Mouse (Mus musculus): ENCODE data around the gene Rd3l. TPM values are rescaled to one million over a fixed set of nuclear protein-coding genes. Genes with fewer than 3 reads are reported as not detected.

The Rd3l gene
- under 1 TPM; 0.32 to 0.44 TPM for total RNA-seq (2021)
- polyA plus RNA-seq (2012; rRNA removed), result not detected in 2 replicates
- long read RNA-seq, partial matches to known transcripts, result 0 of 1 reads
- long read RNA-seq, other reads (novel, unspliced or antisense), result 0 of 1 reads

DNA sequence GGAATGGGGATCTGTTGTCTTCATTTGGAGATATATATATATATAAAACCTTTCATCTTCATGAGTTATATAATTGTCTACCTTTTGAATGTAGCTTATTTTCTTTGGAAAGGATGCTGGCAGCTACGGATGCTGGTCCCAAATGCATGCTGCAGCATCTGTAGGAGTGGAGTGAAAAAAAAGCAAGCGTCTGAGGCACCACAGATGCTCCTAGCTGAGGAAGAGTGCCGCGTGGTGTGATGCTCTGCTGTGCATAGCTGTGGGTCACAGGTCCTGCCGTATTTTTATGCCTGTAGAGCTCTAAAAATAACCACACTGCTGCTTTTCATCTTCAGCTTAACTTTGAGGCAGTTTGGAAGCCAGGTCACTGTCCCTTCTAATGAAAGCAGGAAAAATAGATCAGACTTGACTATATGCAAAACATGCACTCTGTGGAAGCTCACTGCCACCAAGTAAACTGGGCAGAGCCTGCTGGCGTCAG lies at the start of gene Rd3l:
Gene Rd3l (minus strand): TSS at position 431 of the 481 bp plus-strand sequence.
- Histone ChIP-seq H3K4me1 (ENCODE audit: control insufficient read depth, insufficient read depth, low read length) (peaks cover 3% of the 10 kb centered on the region; the same call in 1 of the 2 replicates), H3K9ac (ENCODE audit: low read depth, low read length) (no peak within 1 kb of the TSS), H3K27ac (no peak within 1 kb of the TSS), H3K79me2 (replicated peaks; ENCODE audit: control insufficient read depth, insufficient read depth, low read length) (no peaks in the 10 kb centered on the region), H3K36me3 (ENCODE audit: control insufficient read depth, insufficient read depth, low read length) (no peaks in the 10 kb centered on the region), H3K4me3 (no peak within 1 kb of the TSS), H3K27me3 (ENCODE audit: control insufficient read depth, insufficient read depth, low read length) (no peaks in the 10 kb centered on the region)
- intact Hi-C loops (cut with DNase I), result no loop called here
- no peak for TF ChIP-seq CTCF (IDR thresholded peaks at IDR 0.05)
- TF ChIP-seq EP300 (IDR thresholded peaks at IDR 0.05; ENCODE audit: insufficient read depth, low read depth, low read length), result no peak
- TF ChIP-seq POLR2A (IDR thresholded peaks at IDR 0.05; ENCODE audit: insufficient read depth, low read depth, low read length), result no peak
- 41% methylated on average over 6 of the region's 6 CpGs for WGBS
- no peak for DNase-seq

DNA sequence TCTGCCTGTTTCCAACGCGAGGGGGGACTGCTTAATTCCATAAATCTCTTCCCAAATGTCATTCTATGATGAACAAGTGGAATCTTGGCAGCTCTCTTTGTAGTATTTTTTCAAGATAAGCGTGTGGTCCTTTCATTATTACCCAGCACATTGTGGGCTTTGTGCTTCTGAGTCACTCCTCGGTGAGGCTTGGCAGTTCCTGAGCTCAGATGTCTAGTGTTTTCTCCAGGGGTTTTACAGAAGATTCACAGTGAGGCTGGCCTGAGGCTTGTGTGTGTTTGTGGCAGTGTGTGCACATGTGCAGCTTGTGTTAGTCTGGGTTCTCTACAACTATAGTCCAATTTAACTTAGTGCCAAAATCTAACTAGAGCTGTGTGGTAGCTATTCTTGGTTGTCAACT lies 46.3 kb upstream of the Rd3l start:
- Histone ChIP-seq H3K4me3 (no peak overlapping the region), H3K27me3 (ENCODE audit: control insufficient read depth, insufficient read depth, low read length) (no peaks in the 10 kb centered on the region), H3K79me2 (replicated peaks; ENCODE audit: control insufficient read depth, insufficient read depth, low read length) (no peaks in the 10 kb centered on the region), H3K27ac (no peak overlapping the region), H3K4me1 (ENCODE audit: control insufficient read depth, insufficient read depth, low read length) (no peaks in the 10 kb centered on the region), H3K9ac (ENCODE audit: low read depth, low read length) (no peak overlapping the region), H3K36me3 (ENCODE audit: control insufficient read depth, insufficient read depth, low read length) (no peaks in the 10 kb centered on the region)
- no peak for DNase-seq
- TF ChIP-seq EP300 (IDR thresholded peaks at IDR 0.05; ENCODE audit: insufficient read depth, low read depth, low read length) (no peak), CTCF (IDR thresholded peaks at IDR 0.05) (no peak), POLR2A (IDR thresholded peaks at IDR 0.05; ENCODE audit: insufficient read depth, low read depth, low read length) (no peak)
- 56% methylated on average over 4 of the region's 4 CpGs for WGBS
- intact Hi-C loops (cut with DNase I), result no loop called here

DNA sequence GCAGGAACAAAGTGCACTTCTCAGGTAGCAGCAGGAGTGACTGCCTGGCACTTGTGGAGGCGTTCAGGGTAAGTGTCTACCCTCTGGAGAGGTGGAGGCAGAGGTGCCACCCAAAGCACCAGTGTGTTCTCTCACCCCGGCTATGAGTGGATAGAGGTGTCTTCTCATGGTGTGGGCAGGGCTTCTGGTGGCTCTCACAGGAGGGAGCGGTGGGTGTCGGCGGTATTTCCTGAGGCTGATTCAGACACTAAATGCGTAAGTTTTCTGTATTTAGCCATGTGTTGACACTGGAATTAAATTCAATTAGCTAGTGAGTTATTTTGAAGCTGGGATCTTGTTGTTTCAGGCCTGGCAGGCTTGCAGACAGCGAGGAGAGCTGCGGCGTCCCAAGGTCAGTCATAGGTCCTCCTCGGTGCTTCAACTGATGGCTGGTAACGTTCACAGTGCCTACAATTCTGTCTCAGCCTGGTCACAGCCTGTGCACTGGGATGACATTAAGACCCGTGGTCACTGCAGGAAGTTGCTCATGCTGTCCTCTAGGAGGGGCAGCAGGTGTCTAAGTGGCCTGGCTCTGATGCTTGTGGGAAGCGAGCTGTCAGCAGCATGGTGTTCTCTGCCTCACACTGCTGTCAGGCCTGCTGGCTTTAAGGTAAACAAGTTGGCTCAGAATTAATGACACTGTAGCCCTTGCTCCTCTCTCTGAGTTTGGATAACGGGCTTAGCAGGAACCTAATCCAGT lies 45.0 kb upstream of the Rd3l start:
- intact Hi-C loops (cut with DNase I), result no loop called here
- DNase-seq, result no peak
- H3K4me3 ChIP-seq, result no peak overlapping the region
- no peak for TF ChIP-seq EP300 (IDR thresholded peaks at IDR 0.05; ENCODE audit: insufficient read depth, low read depth, low read length)
- no peak for TF ChIP-seq CTCF (IDR thresholded peaks at IDR 0.05)
- TF ChIP-seq POLR2A (IDR thresholded peaks at IDR 0.05; ENCODE audit: insufficient read depth, low read depth, low read length), result no peak
- no peak overlapping the region for H3K9ac ChIP-seq (ENCODE audit: low read depth, low read length)
- H3K36me3 ChIP-seq (ENCODE audit: control insufficient read depth, insufficient read depth, low read length), result no peaks in the 10 kb centered on the region
- 64% methylated on average over 14 of the region's 14 CpGs for whole genome bisulfite sequencing
- no peaks in the 10 kb centered on the region for H3K27me3 ChIP-seq (ENCODE audit: control insufficient read depth, insufficient read depth, low read length)
- H3K79me2 ChIP-seq (replicated peaks; ENCODE audit: control insufficient read depth, insufficient read depth, low read length), result no peaks in the 10 kb centered on the region
- H3K27ac ChIP-seq, result no peak overlapping the region
- no peaks in the 10 kb centered on the region for H3K4me1 ChIP-seq (ENCODE audit: control insufficient read depth, insufficient read depth, low read length)

DNA sequence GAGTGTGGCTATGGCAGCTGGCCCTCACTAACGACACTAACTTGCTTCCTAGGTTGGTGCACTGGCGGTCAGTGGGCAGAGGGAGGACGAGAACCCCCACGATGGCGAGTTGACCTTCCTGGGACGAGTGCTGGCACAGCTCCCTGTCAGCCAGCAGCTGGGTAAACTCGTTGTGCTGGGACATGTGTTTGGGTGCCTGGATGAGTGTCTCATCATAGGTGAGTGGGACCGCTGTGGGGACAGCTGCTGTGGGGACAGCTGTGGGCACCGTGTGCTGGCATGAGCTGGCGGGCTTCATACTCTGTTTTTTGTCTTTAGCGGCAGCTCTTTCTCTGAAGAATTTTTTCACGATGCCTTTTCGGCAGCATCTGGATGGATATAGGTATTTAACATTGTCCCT lies 44.3 kb upstream of the Rd3l start:
- no peak for DNase-seq
- Histone ChIP-seq H3K4me3 (no peak overlapping the region), H3K27me3 (ENCODE audit: control insufficient read depth, insufficient read depth, low read length) (no peaks in the 10 kb centered on the region), H3K36me3 (ENCODE audit: control insufficient read depth, insufficient read depth, low read length) (no peaks in the 10 kb centered on the region), H3K9ac (ENCODE audit: low read depth, low read length) (no peak overlapping the region), H3K4me1 (ENCODE audit: control insufficient read depth, insufficient read depth, low read length) (no peaks in the 10 kb centered on the region), H3K27ac (no peak overlapping the region), H3K79me2 (replicated peaks; ENCODE audit: control insufficient read depth, insufficient read depth, low read length) (no peaks in the 10 kb centered on the region)
- intact Hi-C loops (cut with DNase I), result no loop called here
- no peak for TF ChIP-seq CTCF (IDR thresholded peaks at IDR 0.05)
- TF ChIP-seq EP300 (IDR thresholded peaks at IDR 0.05; ENCODE audit: insufficient read depth, low read depth, low read length), result no peak
- no peak for TF ChIP-seq POLR2A (IDR thresholded peaks at IDR 0.05; ENCODE audit: insufficient read depth, low read depth, low read length)
- 85% methylated on average over 13 of the region's 13 CpGs for WGBS

DNA sequence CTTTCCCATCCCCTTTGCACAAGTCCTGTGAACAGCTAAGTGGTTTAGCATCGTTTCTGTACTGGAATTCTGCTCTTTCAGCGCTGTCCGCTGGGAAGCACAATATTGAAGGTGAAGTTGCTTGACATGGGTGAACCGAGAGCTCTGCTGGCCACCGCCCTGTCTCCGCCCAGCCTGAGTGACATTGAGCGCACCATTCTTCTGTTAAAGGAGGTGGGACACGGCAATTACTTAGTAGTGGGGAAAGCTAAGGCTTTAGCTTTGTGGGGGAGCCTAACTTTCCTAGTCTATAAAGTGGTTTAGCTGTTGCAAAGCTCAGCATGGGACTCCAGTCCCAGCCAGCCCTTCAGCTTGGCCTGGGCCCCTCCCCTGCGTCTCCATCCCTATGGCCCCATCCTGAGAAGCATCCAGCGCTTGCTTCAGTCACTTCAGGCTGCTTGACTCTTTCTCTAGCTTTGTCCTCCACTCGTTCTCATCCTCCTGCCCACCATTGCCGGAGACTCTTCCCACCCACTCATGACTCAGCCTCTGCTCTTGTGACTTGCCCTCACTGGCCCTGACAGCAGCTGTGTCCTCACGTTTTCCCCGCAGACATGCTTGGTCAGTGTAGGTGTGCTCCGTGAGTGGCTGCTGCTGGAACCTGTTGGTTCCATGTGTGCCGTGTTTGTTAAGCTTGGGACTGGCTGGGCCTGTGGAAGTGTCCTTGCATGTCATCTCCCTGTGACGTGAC lies 43.6 kb upstream of the Rd3l start:
- no peak overlapping the region for H3K27ac ChIP-seq
- H3K36me3 ChIP-seq (ENCODE audit: control insufficient read depth, insufficient read depth, low read length), result no peaks in the 10 kb centered on the region
- H3K9ac ChIP-seq (ENCODE audit: low read depth, low read length), result no peak overlapping the region
- no peaks in the 10 kb centered on the region for H3K4me1 ChIP-seq (ENCODE audit: control insufficient read depth, insufficient read depth, low read length)
- no peak for TF ChIP-seq POLR2A (IDR thresholded peaks at IDR 0.05; ENCODE audit: insufficient read depth, low read depth, low read length)
- TF ChIP-seq EP300 (IDR thresholded peaks at IDR 0.05; ENCODE audit: insufficient read depth, low read depth, low read length), result no peak
- TF ChIP-seq CTCF (IDR thresholded peaks at IDR 0.05), result no peak
- 85% methylated on average over 17 of the region's 17 CpGs for WGBS
- H3K79me2 ChIP-seq (replicated peaks; ENCODE audit: control insufficient read depth, insufficient read depth, low read length), result no peaks in the 10 kb centered on the region
- no peak overlapping the region for H3K4me3 ChIP-seq
- DNase-seq, result no peak
- H3K27me3 ChIP-seq (ENCODE audit: control insufficient read depth, insufficient read depth, low read length), result no peaks in the 10 kb centered on the region
- intact Hi-C loops (cut with DNase I), result no loop called here

DNA sequence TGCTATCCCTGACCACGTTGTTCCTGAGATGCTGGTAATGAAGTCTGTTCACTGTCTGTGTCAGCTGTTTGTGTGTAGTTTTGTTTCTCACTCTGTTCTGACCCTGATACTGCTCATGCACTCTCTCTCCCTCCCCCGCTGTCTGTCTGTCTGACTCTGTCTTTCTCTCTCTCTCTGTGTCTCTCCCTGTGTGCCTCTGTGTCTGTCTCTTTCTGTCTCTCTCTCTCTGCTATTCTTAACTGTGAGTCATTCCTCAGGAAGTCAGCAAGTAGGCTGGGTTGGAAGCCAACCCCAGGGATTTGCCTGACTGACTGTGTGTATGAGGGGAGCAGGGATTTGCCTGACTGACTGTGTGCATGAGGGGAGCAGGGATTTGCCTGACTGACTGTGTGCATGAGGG lies 42.2 kb upstream of the Rd3l start:
- TF ChIP-seq POLR2A (IDR thresholded peaks at IDR 0.05; ENCODE audit: insufficient read depth, low read depth, low read length), result no peak
- TF ChIP-seq EP300 (IDR thresholded peaks at IDR 0.05; ENCODE audit: insufficient read depth, low read depth, low read length), result no peak
- TF ChIP-seq CTCF (IDR thresholded peaks at IDR 0.05), result no peak
- no peak for DNase-seq
- Histone ChIP-seq H3K9ac (ENCODE audit: low read depth, low read length) (no peak overlapping the region), H3K79me2 (replicated peaks; ENCODE audit: control insufficient read depth, insufficient read depth, low read length) (no peaks in the 10 kb centered on the region), H3K4me1 (ENCODE audit: control insufficient read depth, insufficient read depth, low read length) (no peaks in the 10 kb centered on the region), H3K4me3 (no peak overlapping the region), H3K27me3 (ENCODE audit: control insufficient read depth, insufficient read depth, low read length) (no peaks in the 10 kb centered on the region), H3K36me3 (ENCODE audit: control insufficient read depth, insufficient read depth, low read length) (no peaks in the 10 kb centered on the region), H3K27ac (no peak overlapping the region)
- WGBS, result 65% methylated on average over 2 of the region's 2 CpGs
- intact Hi-C loops (cut with DNase I), result no loop called here

Measured in heart, adult 2 months (tissue).